Mouse (Mus musculus) neural tube, embryonic 15.5 days (tissue): ENCODE measurements around the gene Patl2. TPM values are rescaled to one million over a fixed set of nuclear protein-coding genes. Genes with fewer than 3 reads are reported as not detected.
"Not testable (repeated sequence)": the region's sequence is repeated elsewhere in the genome, so short reads cannot be mapped to it uniquely, and the experiment has no call there.

Source experiments
- ATAC-seq: fragments of 200-750 bp; cut with Nextera tagmentation; 2 replicates; pipeline ENCODE4 v1.8.0; 2017; ENCODE audit warnings: mild to moderate bottlenecking, moderate TSS enrichment, moderate library complexity; ENCODE audit not compliant: low FRiP score
- H3K27ac ChIP-seq: fragments of 300-500 bp; sonication (generic); replicated peaks from 2 replicates; pipeline ENCODE4 v1.5.1; 2015; ENCODE audit warnings: mild to moderate bottlenecking, inconsistent platforms
- H3K27me3 ChIP-seq: fragments of 300-500 bp; sonication (generic); replicated peaks from 2 replicates; pipeline ENCODE4 v1.6.1; 2015; ENCODE audit warnings: inconsistent platforms
- H3K36me3 ChIP-seq: fragments of 300-500 bp; sonication (generic); 2 replicates; pipeline ENCODE4 v1.6.1; 2015; ENCODE audit warnings: inconsistent platforms
- H3K4me1 ChIP-seq: fragments of 300-500 bp; sonication (generic); 2 replicates; pipeline ENCODE4 v1.6.1; 2015; ENCODE audit warnings: inconsistent platforms
- H3K4me2 ChIP-seq: fragments of 300-500 bp; sonication (generic); 2 replicates; pipeline ENCODE4 v1.6.1; 2015; ENCODE audit warnings: inconsistent platforms, mild to moderate bottlenecking, moderate library complexity
- H3K4me3 ChIP-seq: fragments of 300-500 bp; sonication (generic); replicated peaks from 2 replicates; pipeline ENCODE4 v1.5.1; 2015; ENCODE audit warnings: mild to moderate bottlenecking, inconsistent platforms
- H3K9ac ChIP-seq: fragments of 300-500 bp; sonication (generic); replicated peaks from 2 replicates; pipeline ENCODE4 v1.6.1; 2015; ENCODE audit warnings: mild to moderate bottlenecking, inconsistent platforms
- H3K9me3 ChIP-seq: fragments of 300-500 bp; sonication (generic); replicated peaks from 2 replicates; pipeline ENCODE4 v1.6.1; 2016; ENCODE audit warnings: inconsistent platforms
- WGBS: fragments of 180-500 bp; shearing (Covaris S2); methylation state at CpG from one replicate; pipeline ENCODE4 v1.1.7; 2015; ENCODE audit warnings: mixed read lengths; 5-methylcytosine and 5-hydroxymethylcytosine counted together
- polyA plus RNA-seq: library from polyadenylated mRNA; unstranded; fragments of >200 nt; fragmentation: Nextera tagmentation; extraction: Ambion mirVana; gene quantifications from 2 replicates; pipeline ENCODE4 v1.2.1, GENCODE M21; 2015

Gene Patl2
- polyA plus RNA-seq, 1 experiment from 2014 or later, result not detected

GRCm38 (mm10) chr2:122097686-122098085 is 88.3 kb downstream of the Patl2 start:
- not testable (repeated sequence) for H3K9me3 ChIP-seq, H3K4me3 ChIP-seq, H3K4me2 ChIP-seq, H3K9ac ChIP-seq, H3K27ac ChIP-seq, H3K27me3 ChIP-seq, H3K4me1 ChIP-seq, ATAC-seq
- peaks cover 86% of the 10 kb centered on the region for H3K36me3 ChIP-seq
- 87% methylated on average over 5 of the region's 5 CpGs for WGBS

- no peak for ATAC-seq
- no peak overlapping the region for H3K27ac ChIP-seq
- no peak overlapping the region for H3K4me3 ChIP-seq
- peaks cover 86% of the 10 kb centered on the region for H3K36me3 ChIP-seq
- no peak overlapping the region for H3K9ac ChIP-seq
- H3K27me3 ChIP-seq, result no peaks in the 10 kb centered on the region
- WGBS, result 91% methylated on average over 4 of the region's 4 CpGs
- H3K4me1 ChIP-seq, result no peaks in the 10 kb centered on the region
- no peak overlapping the region for H3K4me2 ChIP-seq
- no peaks in the 10 kb centered on the region for H3K9me3 ChIP-seq
Measured at GRCm38 (mm10) chr2:122093844-122094243, 92.1 kb downstream of the Patl2 start.

- Histone ChIP-seq H3K9me3 (no peaks in the 10 kb centered on the region), H3K27me3 (no peaks in the 10 kb centered on the region), H3K4me1 (no peaks in the 10 kb centered on the region), H3K4me3 (no peak overlapping the region), H3K36me3 (peaks cover 77% of the 10 kb centered on the region), H3K9ac (no peak overlapping the region), H3K4me2 (no peak overlapping the region), H3K27ac (no peak overlapping the region)
- no peak for ATAC-seq
- WGBS, result 72% methylated on average over 4 of the region's 4 CpGs
Measured at GRCm38 (mm10) chr2:122086446-122086845, 99.5 kb downstream of the Patl2 start.

GRCm38 (mm10) chr2:122081728-122082456 is 104.1 kb downstream of the Patl2 start:
- Histone ChIP-seq H3K4me3 (no peak overlapping the region), H3K4me2 (no peak overlapping the region), H3K9me3 (no peaks in the 10 kb centered on the region), H3K9ac (no peak overlapping the region), H3K27ac (no peak overlapping the region), H3K4me1 (no peaks in the 10 kb centered on the region), H3K36me3 (peaks cover 75% of the 10 kb centered on the region), H3K27me3 (no peaks in the 10 kb centered on the region)
- no peak for ATAC-seq
- 46% methylated on average over 7 of the region's 7 CpGs for WGBS

Other genes starting within 250 kb of the Patl2 start
- gene Ctdspl2, start 230.2 kb downstream of the Patl2 start, polyA plus RNA-seq, result 30.8 and 37.6 TPM in 2 replicates
- gene Mageb3, start 230.1 kb downstream of the Patl2 start, polyA plus RNA-seq, result 0.49 and 0.60 TPM in 2 replicates
- gene Eif3j1, start 157.6 kb downstream of the Patl2 start, polyA plus RNA-seq, result 11.1 and 12.3 TPM in 2 replicates
- gene Spg11, start 67.8 kb downstream of the Patl2 start, polyA plus RNA-seq, result 5.8 and 6.6 TPM in 2 replicates
- 138 and 290 TPM in 2 replicates for gene B2m, start 38.5 kb downstream of the Patl2 start, polyA plus RNA-seq
- gene Trim69, start 25.5 kb downstream of the Patl2 start, polyA plus RNA-seq, result not detected in 2 replicates
- not detected in 2 replicates for gene Terb2, start 83 bp upstream of the Patl2 start, polyA plus RNA-seq
- gene Sord, start 48.6 kb upstream of the Patl2 start, polyA plus RNA-seq, result 21.4 and 41.7 TPM in 2 replicates
- 0.03 and 0.12 TPM in 2 replicates for gene Duox2, start 112.3 kb upstream of the Patl2 start, polyA plus RNA-seq
- 0.52 and 0.56 TPM in 2 replicates for gene Duoxa2, start 112.7 kb upstream of the Patl2 start, polyA plus RNA-seq
- gene Duoxa1, start 127.5 kb upstream of the Patl2 start, polyA plus RNA-seq, result 0.17 and 1.2 TPM in 2 replicates
- gene Duox1, start 129.5 kb upstream of the Patl2 start, polyA plus RNA-seq, result 0.10 and 0.27 TPM in 2 replicates
- 11.2 and 12.0 TPM in 2 replicates for gene Shf, start 183.0 kb upstream of the Patl2 start, polyA plus RNA-seq
- gene Slc28a2, start 240.3 kb upstream of the Patl2 start, polyA plus RNA-seq, result 3.1 TPM in 1 of 2 replicates, not detected in the other